Mouse (Mus musculus) spleen, adult 2 months (tissue): ENCODE measurements around the gene Rhoq.

Experiments
- CTCF ChIP-seq: fragments of 200-500 bp; IDR thresholded peaks from 2 replicates; pipeline ENCODE4 v1.5.1; 2011; ENCODE audit warnings: mild to moderate bottlenecking, inconsistent platforms; ENCODE audit not compliant: insufficient read depth, insufficient read length, insufficient replicate concordance; ENCODE audit errors: extremely low read depth
- POLR2A ChIP-seq: fragments of 200-500 bp; IDR thresholded peaks from 2 replicates; pipeline ENCODE4 v1.6.1; 2011; ENCODE audit warnings: low read depth, low read length, inconsistent platforms

GRCm38 (mm10) chr17:86970026-86970750 is 7.3 kb downstream of the Rhoq start:
- TF ChIP-seq CTCF, result no peak
- no peak for TF ChIP-seq POLR2A
